Mouse (Mus musculus): ENCODE data around the gene Zbtb17.

GRCm38 (mm10) chr4:141411430-141411992 is 32.9 kb upstream of the Zbtb17 start:
- TF ChIP-seq EP300 (optimal IDR thresholded peaks at IDR 0.05) (no peak), CTCF (IDR thresholded peaks at IDR 0.05; ENCODE audit: low read depth) (peak; percentile 46)

All from stomach, postnatal 0 days (tissue).